Mouse (Mus musculus) ZHBTc4 (cell line): Measurements from ENCODE around the gene Tmem141.

Experiments used
- DNase-seq: peaks from one replicate; pipeline ENCODE4 v3.0.0-alpha.2; 2011; ENCODE audit warnings: low read depth, low spot score

The Tmem141 gene

DNA sequence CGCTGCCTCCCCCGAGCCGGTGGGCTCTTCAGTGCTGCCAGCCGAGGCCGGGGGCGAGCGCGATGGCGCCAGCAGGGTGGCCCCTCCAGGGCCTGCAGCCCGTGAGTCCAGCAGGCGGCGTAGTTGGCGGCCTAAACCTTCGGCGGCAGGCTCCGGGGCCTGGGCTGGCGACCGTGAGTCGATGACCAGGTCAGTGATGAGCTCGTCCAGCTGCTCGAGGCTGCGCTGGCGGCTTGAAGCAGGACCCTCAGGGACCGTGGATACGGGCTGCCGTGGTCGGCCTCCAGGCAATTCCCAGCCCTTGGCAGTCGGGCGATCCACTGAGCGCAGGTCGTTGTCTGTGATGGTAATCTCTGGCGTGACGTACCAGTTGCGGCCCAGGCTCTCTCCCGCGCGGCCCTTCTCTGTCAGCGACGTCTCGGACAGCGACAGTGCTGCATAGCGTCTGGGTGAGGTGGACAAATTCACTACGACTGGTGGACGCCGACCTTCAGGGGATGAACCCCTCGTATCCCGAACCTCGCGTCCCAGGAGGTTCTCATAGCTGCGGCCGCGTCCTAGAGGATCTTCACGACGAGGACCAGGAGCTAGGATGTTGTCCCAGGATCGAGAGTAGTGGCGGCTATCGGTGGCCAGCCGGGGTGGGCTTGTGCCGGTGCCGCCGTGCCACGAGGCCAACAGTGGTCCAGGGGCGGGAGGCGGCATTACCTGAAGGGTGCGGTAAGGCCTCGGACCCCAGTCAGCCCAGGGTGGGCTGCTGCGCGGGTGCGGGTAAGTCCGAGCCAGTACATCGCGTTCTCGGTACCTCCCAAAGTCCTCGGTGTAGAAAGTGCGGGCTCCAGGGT lies 43.6 kb downstream of the Tmem141 start:
- DNase-seq = peak; percentile 54

DNA sequence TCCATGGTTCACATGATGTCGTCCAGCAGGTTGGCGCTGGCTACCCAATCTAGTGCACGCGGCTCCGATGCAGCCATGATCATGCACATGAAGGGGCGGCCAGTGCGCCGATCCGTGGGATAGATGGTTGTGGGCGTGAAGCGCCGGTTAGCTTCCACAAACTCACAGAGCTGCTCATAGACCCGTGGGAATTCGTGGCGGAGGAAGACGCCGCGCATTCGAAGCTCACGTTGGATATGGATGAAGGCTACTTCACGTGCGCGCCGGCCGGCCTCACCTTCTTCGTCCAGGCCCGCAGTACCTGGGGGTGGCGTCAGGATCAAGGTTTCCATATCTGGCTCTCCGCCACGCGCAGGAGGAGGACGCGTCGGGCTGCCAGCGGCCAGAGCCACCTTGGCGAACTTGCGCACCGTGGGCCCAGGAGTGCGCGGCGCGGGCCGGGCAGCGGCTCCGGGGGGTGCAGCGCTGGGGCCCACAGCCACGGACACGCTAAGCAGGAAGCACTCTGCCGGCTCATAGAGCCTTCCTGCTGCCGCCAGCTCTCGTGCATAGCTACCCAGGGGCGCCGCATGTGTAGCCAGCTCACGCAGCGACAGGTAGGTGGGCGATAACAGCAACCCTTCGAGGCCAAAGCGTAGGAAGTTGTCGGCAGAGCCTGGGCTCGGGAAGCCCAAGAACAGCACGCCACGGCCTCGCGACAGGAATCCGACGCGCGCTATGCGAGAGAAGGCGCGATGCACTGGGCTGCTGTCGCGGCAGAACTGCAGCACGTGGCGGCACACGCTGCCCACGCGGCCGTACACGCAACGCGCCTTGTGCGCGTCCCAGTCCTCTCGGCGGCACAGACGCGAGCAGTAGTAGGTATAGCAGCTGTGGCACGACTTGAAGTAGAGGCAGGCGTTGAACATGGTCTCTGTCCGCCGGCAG lies 44.6 kb downstream of the Tmem141 start:
- DNase-seq = peak; percentile 65

DNA sequence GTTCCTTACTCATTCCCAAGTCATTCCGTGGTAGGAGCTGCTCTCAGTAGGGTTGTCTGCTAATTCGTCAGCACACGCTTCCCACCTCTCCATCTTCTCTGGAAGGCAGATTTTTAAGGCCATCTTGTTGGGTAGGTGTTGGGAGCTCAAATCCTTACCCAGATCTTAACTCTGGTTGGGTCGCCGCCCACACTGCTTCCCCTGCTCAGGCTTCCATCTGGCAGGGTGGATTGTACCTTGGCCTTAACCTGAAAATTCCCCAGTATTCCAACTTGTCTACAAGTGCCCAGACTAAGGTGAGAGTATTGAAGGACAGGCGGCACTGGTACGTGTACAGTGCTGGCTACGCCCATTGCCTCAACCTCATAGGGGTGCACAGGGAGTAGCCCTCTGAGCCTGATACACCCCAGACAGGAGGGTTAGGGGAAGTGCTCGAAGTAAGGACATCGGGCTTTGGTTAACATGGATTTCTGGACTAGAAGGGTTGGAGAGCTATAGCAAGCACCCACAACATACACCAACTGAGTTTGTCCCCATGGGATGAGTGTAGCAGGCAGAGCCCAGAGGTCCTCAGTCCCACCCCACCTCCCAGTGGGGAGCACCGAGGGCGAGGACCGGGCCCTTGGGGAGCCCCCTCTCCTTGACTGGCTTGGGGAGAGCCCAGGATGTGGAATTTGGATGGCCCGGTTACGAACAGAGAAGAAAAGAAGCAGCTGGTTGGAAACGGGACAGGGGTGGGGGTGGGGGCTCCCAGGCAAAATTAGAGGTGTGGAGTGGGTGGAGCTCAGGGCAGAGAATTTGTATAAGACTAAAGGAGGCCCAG lies 45.6 kb downstream of the Tmem141 start:
- DNase-seq = no peak

DNA sequence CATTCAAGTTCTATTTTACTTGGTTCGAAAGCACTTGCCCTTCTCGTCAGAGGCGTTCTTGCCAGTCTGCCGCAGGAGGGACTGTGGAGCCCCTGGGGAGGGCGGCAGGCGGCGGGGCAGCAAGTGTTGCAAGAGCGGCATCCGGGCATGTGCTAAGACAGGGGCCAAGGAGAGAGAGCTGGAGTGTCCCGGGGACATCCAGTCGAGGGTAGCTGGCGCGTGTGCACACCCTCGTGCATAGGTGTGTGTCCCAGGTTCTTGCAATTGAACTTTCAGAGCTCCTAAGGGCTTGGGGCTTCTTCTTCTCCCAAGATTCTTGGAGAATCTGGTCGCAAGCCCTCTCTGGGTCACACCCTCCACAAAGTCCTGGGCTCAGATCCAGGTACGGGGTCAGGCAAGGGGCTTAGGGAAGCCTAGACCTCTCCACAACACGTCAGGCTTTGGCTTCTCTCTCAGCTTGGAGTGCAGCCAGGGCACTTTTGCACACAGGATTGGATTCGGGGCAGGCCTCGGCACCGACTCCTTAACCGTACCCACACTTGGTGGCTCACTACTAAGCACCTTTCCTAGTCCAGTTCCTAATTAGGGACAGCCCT lies 46.3 kb downstream of the Tmem141 start:
- DNase-seq = peak; percentile 39

DNA sequence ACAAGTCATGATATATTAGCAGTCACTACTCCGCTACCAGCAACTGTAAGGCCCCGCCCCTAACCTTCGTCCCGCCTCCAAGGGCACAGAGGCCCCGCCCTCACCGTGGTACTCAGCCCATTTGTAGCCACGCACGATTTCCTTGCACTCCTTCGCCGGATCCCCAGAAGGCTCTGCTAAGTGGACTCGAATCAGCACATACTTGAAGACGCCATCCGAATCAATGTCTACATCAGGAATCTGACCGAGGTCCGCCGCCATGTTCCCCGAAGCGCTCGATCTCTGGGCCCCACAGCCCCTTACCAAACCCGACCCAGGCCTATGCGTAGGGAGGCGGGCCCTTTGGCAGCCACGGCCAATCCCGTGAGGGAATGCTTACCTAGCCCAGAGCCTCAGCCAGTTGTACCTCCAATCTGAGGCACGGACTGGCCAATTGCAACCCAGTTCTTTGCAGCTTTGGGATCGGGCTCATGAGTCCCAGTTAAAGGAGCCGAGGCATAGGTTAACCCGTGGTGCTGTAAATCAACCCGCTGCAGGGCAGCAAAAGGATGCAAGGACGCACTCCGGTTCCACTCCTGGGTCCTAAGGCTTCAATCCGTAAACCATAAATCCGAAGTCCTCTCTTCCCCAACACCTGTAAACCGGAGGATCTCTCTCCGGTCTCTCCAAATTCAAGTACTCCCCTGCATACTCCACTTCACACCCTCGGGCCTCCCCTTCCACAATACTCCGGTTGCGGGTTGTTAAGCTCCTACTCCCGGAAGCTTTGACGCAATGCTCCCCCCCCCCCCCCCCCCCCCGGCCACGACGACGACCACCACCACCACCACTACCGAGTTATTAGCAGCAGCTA lies 47.0 kb downstream of the Tmem141 start, which contains the start of the genes Mamdc4 and Phpt1:
Mamdc4 (minus strand) TSS at position 267 of the 853 bp plus-strand sequence.
Phpt1 (minus strand) TSS at position 646 of the 853 bp plus-strand sequence.
- DNase-seq = peak; percentile 98

DNA sequence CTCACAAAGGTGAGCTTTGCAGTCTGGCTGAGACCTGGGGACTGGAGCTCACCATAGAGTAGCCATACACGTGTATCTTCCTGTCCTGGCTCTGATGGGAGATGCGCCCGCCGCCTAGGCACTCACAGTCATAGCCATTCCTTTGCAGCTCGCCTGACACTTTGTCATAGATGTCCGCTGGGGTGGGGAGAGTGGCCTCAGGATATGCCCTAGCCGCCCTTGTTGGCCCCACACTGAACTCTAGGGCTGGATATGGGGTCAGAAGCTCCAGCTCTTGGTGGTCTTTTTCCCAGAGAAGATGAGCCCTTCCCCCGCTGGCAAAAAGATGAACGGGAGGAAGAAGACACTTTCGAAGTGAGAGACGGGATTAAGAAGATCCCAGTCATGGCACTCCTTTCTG lies 47.7 kb downstream of the Tmem141 start:
- DNase-seq = no peak

DNA sequence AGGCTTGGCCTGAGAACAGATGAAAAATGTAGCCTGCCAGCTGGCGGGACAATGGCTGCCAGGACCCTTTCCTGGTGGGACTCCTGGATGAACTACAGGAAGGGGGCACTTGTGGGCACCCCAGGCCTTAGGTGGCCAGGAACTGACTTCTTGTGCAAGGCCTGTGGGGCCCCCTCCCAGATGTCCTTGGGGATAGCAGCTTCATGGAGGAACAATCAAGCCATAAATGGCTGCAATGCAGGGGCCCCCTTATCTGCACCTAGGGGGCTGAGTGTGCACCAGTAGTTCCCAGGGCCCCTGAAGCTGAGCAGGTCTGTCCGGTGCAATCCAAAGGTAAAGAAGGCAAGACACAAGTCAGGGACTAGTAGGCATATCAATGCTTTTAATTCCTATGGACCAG lies 48.7 kb downstream of the Tmem141 start:
- DNase-seq = no peak

DNA sequence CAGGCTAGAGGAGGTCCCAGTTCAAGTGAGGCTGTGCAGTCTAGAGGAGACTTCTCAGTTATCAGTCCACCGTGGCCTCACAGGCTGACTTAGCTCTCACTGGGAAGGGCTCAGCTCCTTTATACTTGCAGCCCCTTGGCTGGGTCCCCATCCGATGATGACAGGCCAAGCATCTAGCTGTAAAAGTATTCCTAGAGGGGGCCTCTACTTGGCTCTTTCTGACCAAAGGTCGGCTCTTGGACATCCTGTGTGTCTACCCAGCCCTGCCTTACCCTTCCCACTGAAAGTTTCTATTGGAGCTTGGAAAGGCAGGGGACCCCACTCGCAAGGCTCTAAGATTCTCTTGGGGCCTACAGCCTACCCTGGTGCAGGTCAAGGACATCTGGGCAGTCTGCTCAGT lies 50.6 kb downstream of the Tmem141 start:
- DNase-seq = no peak
